Mouse (Mus musculus): ENCODE measurements around the gene Zswim2.
"Not testable (repeated sequence)": the region's sequence is repeated elsewhere in the genome, so short reads cannot be mapped to it uniquely, and the experiment has no call there.

Gene Zswim2

DNA sequence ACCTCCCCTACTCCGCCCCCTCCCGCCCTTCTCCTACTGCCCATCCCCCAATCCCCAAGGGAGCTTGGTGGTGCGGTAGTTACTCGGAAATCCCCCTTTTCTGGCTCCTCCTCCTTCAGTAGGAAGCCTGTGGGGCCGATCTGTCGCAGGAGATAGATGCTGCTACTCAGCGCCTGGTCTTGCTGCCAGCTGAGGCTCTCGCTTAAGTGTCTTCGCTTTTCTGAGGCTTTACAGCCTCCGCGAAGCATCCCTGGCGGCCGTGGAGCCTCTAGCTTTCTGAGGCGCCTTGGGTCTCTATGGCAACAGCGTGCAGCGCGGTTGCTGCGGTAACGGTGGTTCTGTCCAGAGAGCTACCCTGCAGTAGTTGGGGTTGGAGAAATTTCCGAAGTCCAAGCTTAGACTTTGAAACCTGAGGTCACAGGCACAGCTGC is at the start of gene Zswim2:
Gene Zswim2 (minus strand): TSS at position 298 of the 431 bp plus-strand sequence.
- DNase-seq (ENCODE audit: low spot score), result no peak

DNA sequence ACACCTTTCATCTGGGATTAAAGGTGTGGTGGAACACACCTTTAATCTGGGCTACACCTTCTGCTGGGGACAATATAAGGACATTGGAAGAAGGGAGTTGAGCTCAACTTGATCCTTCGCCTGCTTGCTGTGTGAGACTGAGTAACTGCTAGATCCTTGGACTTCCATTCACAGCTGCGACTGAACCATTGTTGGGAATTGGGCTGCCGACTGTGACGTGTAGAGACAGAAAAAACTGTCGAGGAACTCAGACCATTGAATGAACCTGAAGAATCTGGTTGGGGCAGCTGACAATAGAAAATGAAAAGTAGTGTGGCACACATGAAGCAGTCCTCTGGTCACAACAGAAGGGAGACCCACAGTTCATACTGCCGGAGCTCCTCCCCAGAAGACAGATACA is 49.2 kb upstream of the Zswim2 start, which contains the start of gene Gm13691:
Gene Gm13691 (plus strand): TSS at position 301 of the 400 bp plus-strand sequence.
- not testable (repeated sequence) for DNase-seq (ENCODE audit: low spot score)

DNA sequence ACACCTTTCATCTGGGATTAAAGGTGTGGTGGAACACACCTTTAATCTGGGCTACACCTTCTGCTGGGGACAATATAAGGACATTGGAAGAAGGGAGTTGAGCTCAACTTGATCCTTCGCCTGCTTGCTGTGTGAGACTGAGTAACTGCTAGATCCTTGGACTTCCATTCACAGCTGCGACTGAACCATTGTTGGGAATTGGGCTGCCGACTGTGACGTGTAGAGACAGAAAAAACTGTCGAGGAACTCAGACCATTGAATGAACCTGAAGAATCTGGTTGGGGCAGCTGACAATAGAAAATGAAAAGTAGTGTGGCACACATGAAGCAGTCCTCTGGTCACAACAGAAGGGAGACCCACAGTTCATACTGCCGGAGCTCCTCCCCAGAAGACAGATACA is 43.4 kb upstream of the Zswim2 start, which contains the start of gene Gm13697:
Gene Gm13697 (plus strand): TSS at position 301 of the 400 bp plus-strand sequence.
- DNase-seq (ENCODE audit: low spot score), result not testable (repeated sequence)

DNA sequence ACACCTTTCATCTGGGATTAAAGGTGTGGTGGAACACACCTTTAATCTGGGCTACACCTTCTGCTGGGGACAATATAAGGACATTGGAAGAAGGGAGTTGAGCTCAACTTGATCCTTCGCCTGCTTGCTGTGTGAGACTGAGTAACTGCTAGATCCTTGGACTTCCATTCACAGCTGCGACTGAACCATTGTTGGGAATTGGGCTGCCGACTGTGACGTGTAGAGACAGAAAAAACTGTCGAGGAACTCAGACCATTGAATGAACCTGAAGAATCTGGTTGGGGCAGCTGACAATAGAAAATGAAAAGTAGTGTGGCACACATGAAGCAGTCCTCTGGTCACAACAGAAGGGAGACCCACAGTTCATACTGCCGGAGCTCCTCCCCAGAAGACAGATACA is 37.6 kb upstream of the Zswim2 start, which contains the start of gene Gm13694:
Gene Gm13694 (plus strand): TSS at position 301 of the 400 bp plus-strand sequence.
- DNase-seq (ENCODE audit: low spot score), result not testable (repeated sequence)

DNA sequence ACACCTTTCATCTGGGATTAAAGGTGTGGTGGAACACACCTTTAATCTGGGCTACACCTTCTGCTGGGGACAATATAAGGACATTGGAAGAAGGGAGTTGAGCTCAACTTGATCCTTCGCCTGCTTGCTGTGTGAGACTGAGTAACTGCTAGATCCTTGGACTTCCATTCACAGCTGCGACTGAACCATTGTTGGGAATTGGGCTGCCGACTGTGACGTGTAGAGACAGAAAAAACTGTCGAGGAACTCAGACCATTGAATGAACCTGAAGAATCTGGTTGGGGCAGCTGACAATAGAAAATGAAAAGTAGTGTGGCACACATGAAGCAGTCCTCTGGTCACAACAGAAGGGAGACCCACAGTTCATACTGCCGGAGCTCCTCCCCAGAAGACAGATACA is 31.8 kb upstream of the Zswim2 start, which contains the start of gene Gm13696:
Gene Gm13696 (plus strand): TSS at position 301 of the 400 bp plus-strand sequence.
- DNase-seq (ENCODE audit: low spot score), result not testable (repeated sequence)

DNA sequence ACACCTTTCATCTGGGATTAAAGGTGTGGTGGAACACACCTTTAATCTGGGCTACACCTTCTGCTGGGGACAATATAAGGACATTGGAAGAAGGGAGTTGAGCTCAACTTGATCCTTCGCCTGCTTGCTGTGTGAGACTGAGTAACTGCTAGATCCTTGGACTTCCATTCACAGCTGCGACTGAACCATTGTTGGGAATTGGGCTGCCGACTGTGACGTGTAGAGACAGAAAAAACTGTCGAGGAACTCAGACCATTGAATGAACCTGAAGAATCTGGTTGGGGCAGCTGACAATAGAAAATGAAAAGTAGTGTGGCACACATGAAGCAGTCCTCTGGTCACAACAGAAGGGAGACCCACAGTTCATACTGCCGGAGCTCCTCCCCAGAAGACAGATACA is 26.0 kb upstream of the Zswim2 start, which contains the start of gene Gm13695:
Gene Gm13695 (plus strand): TSS at position 301 of the 400 bp plus-strand sequence.
- not testable (repeated sequence) for DNase-seq (ENCODE audit: low spot score)

DNA sequence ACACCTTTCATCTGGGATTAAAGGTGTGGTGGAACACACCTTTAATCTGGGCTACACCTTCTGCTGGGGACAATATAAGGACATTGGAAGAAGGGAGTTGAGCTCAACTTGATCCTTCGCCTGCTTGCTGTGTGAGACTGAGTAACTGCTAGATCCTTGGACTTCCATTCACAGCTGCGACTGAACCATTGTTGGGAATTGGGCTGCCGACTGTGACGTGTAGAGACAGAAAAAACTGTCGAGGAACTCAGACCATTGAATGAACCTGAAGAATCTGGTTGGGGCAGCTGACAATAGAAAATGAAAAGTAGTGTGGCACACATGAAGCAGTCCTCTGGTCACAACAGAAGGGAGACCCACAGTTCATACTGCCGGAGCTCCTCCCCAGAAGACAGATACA is 20.2 kb upstream of the Zswim2 start, which contains the start of gene Gm13693:
Gene Gm13693 (plus strand): TSS at position 301 of the 400 bp plus-strand sequence.
- not testable (repeated sequence) for DNase-seq (ENCODE audit: low spot score)

DNA sequence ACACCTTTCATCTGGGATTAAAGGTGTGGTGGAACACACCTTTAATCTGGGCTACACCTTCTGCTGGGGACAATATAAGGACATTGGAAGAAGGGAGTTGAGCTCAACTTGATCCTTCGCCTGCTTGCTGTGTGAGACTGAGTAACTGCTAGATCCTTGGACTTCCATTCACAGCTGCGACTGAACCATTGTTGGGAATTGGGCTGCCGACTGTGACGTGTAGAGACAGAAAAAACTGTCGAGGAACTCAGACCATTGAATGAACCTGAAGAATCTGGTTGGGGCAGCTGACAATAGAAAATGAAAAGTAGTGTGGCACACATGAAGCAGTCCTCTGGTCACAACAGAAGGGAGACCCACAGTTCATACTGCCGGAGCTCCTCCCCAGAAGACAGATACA is 14.4 kb upstream of the Zswim2 start, which contains the start of gene Gm13698:
Gene Gm13698 (plus strand): TSS at position 301 of the 400 bp plus-strand sequence.
- not testable (repeated sequence) for DNase-seq (ENCODE audit: low spot score)

DNA sequence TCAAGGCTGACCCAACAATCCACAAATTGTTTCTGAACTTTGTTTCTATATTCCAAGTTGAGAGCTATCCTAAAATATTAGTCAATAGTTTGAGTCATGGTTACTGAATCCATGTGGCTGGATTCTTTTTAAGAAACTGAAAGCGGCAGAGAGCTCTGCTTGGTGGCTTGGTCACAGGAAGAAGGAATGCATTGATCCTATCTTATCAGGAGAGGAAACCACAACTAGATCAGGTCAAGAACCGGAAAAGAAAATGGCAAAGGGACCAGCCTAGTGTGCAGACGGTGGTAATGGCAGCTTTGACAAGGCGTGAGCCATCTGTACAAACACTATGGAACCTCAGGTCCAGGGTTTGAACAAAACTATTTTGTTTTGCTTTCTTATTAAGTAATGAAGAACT is 764 bp upstream of the Zswim2 start:
- DNase-seq (ENCODE audit: low spot score), result no peak

DNA sequence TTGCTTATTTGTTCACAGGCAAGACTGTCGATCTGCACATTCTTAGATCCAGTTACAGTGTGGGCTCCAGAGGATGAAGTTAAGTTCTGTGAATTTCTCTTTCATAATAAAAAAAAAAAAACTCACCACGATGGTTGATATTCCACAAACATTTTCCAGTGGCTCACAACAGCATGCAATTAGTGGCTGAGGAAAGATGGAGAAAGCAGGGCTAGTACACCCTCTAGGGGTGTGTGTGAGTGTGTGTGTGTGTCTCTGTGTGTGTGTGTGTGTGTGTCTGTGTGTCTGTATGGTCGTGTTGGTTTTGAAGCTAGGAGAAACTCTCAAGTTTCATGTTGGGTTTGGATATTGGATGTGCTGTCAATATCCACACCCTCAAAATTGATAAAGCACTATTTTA is 350 bp upstream of the Zswim2 start:
- DNase-seq (ENCODE audit: low spot score), result no peak

DNA sequence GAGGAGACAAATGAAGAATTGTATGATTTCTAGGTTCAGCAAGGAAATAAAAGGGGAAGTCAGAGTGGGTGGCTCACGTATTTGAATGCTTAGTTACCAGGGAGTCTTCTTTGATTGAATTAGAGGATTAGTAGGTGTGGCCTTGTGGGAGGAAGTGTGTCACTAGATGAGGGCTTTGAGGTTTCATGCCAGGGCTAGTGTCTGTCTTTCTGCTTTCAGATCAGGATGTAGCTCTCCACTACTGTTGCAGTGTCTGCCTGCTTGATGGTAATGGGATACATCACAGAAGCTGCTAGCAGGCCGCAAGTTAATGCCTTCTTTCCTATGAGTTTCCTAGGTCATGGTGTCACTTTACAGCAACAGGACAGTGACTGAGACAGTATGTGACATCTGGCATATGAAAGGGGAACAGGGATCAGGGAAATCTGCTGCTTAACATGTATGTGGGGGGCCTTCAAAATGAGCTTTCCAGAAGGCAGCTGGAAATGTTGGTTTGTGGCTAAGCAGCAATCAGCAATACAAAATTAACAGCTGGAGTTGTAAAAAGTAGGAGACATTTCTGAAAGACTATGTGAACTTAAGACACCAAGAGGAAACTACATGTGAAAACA is 11.4 kb downstream of the Zswim2 start:
- no peak for DNase-seq (ENCODE audit: low spot score)

DNA sequence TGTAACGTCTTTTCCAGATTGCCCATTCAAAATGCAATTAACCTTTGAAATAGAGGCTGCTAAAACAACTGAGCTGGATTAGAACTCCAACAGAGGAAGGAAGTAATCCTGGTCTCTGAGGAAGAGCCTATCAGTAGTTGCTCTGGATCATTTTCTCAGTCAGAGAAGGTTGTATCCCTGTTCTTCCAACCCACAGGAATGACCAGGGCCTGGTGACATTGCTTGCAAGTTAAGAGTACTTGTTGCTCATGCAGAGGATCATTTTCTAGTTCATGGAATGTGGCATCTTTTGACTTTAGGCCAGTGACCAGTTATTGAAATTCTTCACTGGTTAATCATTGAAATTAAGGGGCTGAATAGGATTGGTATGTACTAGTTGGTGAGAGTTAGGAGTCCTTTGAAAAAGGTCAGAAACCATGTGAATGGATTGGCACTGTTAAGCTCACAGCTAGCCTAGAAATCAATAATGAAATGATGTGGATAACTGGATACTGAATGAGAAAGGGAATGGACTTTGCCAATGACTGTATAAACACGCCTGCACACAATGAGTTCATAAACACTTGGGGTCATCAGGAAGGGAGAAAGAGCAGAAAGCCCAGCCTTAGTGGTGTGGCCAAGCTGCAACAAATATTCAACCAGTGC is 39.0 kb downstream of the Zswim2 start:
- DNase-seq (ENCODE audit: low spot score), result no peak

DNA sequence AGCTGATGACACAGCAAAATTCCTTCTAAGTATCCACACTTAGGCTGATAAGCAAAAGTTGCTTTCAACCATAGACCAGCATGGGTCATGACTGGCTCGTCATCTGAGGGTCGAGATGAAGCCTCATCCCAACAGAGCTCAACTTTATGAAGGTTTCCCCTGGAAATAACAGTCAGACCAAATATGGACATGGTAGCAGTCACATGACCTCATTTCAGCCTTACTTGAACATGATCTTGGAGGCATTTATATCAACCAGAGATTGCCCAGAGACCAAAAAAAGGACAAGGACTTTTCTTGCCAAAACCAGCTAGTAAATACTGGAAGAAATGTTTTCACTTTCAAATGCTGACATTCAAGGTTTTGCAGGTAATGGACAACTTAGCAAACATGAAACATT is 47.3 kb downstream of the Zswim2 start:
- no peak for DNase-seq (ENCODE audit: low spot score)

DNA sequence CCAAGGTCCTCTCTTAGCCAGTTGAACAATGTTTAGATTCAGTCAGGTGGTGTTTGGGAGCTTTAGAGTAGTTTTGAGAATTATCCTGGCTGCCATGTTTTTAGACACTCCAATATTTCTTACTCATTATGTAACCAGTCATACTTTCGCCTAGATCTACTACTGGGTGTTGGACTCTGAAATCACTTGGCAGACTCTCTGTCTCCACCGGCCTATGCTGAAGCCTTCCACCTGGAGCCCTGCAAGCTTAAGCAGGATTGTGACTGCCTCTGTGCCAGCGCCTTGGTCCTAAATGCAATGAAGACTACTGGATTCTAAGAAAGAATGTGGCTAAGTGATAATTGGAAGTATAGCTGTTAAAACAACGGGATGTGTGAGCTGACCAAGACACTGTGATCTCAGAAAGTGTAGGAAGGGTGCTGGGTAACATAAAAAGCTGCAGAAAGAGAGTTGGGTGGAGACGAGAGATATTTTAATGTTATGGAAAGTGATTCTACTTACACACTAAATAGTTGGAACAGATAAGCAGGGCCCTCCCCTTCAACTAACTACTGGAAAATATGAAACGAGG is 57.1 kb downstream of the Zswim2 start:
- no peak for DNase-seq (ENCODE audit: low spot score)
